Mouse (Mus musculus) heart, adult 9 months (tissue): Measurements from ENCODE around the gene Cldn7.
"Not testable (repeated sequence)": the region's sequence is repeated elsewhere in the genome, so short reads cannot be mapped to it uniquely, and the experiment has no call there.

Experiments used
- DNase-seq, 2 experiments: peaks; one replicate each; pipeline ENCODE4 v3.0.0; 2022; ENCODE audit warnings: low spot score in 2 of 2

The Cldn7 gene

GRCm38 (mm10) chr11:69964650-69965270 is at the start of gene Cldn7:
Gene Cldn7 (plus strand): TSS chr11:69964779.
- no peak for DNase-seq

DNA sequence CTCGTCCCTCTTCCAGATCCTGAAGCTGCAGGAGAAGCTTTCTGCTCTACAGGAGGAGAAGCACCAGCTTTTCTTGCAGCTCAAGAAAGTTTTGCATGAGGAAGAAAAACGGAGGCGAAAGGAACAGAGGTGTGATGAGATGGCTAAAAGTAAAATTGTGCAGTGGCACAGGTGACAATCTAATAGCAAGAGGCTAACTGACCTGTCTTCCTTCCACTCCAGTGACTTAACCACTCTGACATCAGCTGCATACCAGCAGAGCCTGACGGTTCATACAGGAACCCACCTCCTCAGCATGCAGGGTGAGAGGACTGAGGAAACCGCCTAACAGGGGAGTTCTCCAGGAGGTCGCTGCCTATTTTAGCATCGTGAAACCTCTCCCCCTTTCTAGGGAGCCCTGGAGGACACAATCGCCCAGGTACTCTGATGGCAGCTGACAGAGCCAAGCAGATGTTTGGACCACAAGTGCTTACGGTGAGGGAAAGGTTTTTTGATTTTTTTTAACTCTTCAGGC is 49.6 kb upstream of the Cldn7 start:
- DNase-seq: no peak

DNA sequence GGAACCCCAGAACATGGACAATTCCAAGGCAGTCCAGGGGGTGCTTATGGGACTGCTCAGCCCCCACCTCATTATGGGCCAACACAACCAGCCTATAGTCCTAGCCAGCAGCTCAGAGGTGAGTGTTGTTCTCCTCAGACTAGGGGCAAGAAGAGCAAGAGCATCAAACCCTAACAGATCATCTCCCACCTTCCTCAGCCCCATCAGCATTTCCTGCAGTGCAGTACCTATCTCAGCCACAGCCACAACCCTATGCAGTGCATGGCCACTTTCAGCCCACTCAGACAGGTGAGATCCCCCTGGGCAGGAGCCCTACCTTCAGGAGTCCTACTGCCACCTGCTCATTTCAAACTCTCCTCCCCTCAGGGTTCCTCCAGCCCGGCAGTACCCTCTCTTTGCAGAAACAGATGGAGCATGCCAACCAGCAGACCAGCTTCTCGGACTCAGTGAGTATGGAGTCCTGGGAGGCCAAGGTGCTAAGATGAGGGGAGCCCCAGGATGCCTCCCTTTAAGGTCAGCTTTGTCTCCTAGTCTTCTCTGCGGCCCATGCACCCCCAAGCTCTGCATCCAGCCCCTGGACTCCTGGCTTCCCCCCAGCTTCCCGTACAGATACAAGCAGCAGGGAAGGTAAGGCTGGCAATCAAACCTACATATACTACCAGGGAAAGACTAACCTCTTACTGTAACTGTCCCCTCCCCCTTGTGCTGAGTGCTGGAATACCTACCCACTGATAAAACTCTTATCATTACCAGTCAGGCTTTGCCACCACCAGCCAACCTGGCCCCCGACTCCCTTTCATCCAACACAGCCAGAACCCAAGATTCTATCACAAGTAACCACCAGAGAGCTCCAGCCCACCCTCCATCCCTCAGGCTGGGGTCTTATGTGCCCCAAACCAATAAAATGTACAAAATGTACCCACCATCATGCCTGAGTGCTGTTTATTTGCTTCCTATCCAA is 48.6 kb upstream of the Cldn7 start:
- no peak for DNase-seq

DNA sequence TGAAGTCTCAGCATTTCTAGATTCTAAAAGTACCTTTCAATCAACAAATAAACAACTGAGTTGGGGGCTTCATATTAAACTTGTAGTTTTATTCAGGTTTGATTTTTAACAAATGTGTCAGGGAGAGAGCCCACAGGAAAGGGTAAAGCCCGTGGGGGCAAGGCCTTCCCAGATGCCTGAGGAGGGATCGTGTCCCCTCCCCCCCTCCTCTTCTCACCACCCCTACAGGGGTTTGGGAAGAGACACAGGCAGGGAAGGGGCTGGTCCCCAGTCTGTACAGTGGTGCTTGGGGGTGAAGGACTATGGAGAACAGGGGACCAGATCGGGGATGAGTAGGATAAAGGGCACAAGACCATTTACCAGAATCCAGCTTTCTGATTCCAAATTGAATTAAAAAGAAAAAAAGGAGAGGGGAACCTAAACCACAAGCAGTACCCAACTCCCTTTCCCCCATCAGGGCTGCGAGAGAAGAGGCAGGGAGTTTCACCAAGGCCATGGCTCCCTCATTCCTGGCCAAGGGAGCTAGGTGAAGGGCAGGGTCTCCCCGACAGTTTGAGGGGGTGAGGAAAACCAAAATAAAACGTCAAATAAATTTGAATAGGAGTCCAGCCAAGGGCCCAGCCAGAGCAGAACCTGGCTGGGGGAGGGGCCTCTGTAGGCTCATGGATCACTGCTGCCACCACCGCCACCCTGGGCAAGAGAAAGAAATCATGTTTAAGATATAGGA is 47.8 kb upstream of the Cldn7 start:
- DNase-seq: not testable (repeated sequence)

DNA sequence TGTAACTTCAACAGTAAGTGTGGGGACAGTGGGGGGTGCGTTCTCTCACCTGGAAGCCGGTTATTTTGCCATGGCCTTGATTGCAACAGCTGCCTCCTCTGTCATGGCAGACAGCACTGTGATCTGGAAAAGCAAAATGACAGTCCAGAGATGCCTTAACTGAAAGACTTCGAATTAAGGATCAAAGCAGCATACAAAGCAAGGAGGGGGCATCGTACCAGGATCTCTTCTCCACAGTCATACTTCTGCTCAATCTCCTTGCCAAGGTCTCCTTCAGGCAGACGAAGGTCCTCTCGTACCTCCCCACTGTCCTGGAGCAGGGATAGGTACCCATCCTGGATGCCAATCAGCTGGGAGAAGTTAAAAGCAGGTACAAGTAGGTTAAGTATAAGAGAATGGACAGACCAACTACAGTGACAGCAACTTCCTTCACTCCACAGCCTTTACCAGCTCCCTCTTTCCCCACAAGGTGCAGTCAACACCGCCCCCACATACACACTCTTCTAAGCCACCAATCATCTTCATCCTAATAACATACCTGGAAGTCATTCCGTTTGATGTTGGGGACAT is 47.1 kb upstream of the Cldn7 start:
- DNase-seq: no peak

- DNase-seq: no peak
These were observed 46.5 kb upstream of the Cldn7 start for GRCm38 (mm10) chr11:69918118-69918517.

- DNase-seq: no peak
These were observed 45.5 kb upstream of the Cldn7 start for GRCm38 (mm10) chr11:69919053-69919452.

GRCm38 (mm10) chr11:69919661-69920265 is 44.8 kb upstream of the Cldn7 start:
- DNase-seq: peak; percentile 84 to 85

GRCm38 (mm10) chr11:69920266-69921031 is 44.1 kb upstream of the Cldn7 start:
- peak; percentile 53 to 54 for DNase-seq

GRCm38 (mm10) chr11:69921114-69922011 is 43.2 kb upstream of the Cldn7 start, which contains the start of gene Eif5a:
Gene Eif5a (minus strand): TSS chr11:69921958.
- DNase-seq: peak; percentile 100

- DNase-seq: no peak
These were observed 42.4 kb upstream of the Cldn7 start for GRCm38 (mm10) chr11:69922012-69922756.

DNA sequence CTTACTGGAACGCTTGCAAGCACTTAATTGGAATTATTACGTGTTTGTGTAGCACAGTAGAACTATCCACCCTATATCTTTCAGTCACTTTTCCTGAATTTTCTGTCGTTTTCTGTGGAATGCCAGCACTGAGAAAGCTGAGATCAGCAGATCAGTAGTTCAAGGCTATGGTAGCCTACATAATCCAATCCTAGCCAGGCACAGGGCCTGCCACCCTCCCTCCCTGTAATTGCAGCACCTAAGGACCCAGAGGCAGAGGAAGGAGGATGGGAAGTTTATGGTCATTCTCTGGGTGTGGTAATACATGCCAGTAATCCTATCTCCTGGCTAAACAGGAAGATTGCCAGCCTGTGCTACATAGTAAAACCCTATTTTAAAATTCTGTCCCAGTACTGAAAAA is 41.8 kb upstream of the Cldn7 start:
- DNase-seq: no peak

- no peak for DNase-seq
These were observed 37.1 kb upstream of the Cldn7 start for GRCm38 (mm10) chr11:69927501-69927900.

DNA sequence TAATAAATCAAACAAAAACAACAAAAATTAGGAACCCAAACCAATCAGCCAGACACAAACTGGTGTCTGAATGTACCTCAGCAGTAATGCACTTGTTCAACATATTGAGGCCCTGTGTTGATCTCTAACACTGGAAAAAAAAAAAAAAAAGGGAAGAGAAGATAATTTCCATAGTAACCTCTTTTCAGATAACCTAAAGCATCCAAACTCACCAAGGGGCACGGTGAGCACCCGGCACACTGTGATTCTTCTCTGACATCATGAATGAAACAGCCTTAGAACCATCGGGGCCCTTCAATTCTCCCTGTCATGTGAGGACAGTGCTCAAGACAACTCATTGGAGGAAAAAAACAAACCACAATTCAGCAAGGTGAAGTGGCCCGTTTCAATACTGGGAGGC is 34.9 kb upstream of the Cldn7 start:
- DNase-seq: no peak

DNA sequence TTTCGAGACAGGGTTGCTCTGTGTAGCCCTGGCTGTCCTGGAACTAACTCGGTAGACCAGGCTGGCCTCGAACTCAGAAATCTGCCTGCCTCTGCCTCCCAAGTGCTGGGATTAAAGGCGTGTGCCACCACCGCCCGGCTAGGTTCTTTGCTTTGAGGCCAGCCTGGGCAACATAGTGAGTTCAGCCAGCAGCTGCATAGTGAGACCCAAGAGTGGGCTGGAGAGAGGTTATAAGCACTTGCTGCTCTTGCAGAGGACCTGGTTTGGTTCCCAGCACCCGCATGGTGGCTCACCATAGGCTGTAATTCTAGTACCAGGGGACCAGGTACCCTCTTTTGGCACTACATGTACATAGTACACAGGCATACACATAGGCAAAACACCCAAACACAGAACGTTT is 34.4 kb upstream of the Cldn7 start:
- DNase-seq: not testable (repeated sequence)

DNA sequence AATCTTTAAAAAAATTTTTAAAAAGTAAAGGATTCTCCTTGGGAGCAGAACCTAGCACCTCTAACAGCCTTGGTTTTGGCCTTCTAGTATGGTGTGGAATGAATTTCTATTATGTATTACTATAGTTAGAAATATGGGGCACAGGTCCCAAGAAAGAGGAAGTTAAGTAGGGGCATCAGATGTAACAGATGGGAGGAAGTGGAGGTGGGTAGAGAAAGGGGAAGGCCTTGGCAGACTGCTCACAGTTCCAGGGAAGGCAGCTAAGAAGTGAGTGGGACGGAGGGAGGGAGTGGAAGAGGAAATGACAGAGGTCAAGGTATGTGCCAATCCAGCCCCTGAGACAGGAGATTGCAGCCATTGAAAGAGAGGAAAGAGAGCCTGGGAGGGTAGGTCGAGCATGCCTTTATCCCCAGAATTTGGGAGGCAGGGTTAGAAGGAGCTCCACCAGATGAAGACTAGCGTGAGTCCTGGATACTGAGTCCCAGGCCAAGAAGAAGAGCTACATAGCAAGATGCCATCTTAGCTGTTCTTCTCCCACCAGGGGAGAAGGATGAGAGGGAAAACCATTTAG is 33.5 kb upstream of the Cldn7 start:
- DNase-seq: no peak

DNA sequence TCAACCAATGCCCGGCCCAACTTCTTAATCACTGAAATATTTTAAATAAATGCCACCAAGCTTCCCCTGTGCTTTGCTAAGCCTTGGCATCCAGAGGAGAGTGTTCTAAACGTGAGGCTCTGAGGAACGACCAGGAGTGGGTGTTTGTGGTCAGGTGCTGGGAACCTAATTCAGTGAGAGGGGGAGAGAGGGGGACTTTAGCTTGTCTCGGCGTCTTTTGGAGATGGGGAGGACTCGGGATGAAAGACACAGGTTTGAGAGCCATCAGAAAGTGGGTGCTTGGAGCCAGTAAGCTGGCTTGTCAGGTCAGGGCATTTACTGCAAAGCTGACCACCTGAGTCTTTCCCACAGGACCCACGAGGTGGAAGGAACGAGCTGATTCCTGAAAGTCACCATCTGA is 32.8 kb upstream of the Cldn7 start:
- DNase-seq: no peak

DNA sequence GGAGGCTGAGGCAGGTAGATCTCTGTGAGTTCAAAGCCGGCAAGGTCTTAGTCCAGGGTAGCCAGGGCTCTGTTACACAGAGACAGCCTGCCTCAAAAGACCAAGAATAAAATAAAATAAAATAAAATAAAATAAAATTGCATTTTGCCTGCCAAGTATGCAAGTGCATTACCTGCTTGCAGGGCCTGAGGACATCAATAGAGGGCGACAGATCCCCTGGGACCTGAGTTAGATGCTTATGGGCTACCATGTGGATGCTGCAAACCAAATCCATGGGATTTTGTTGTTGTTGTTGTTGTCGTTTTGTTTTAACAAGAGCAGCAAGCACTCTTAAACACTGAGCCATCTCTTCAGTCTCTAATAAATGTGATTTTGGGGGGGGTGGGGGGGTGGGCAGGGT is 32.3 kb upstream of the Cldn7 start:
- DNase-seq: no peak
